Mouse (Mus musculus): ENCODE results near the gene Adamts18.

GRCm38 (mm10) chr8:113853714-113854113, 5.2 kb upstream of the Adamts18 start:
- TF ChIP-seq GATA1 (IDR thresholded peaks at IDR 0.05; ENCODE audit: borderline replicate concordance, low read length) (no peak), FLI1 (IDR thresholded peaks at IDR 0.05; ENCODE audit: low read length) (no peak)
